Mouse (Mus musculus): ENCODE data around the gene Rnf224. TPM values are rescaled to one million over a fixed set of nuclear protein-coding genes. Genes with fewer than 3 reads are reported as not detected.

Rnf224 gene
- polyA plus RNA-seq, 1 experiment from 2014 or later, result not detected

DNA sequence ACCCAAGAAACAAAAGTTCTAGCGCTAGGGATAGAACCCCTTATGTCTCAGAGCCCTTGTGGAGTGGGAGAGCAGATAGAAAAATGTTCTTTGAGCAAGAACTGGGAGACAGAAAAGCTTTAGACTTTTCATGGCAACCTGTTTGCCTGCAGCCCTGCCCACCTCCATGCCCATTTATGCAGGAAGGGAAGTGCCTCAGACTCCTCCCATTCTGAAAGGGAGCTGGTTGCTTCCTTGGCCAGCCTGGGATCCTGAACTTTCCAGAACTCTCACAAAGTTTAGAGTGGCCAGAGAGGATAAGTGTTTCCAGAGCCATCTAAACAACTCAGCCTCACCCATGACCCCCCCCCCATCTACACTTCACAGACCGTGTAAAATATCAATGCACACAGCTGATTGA is 39.4 kb downstream of the Rnf224 start:
- no peak for ATAC-seq (ENCODE audit: low FRiP score)
- Histone ChIP-seq H3K36me3 (peaks cover 35% of the 10 kb centered on the region), H3K9ac (no peak overlapping the region), H3K4me1 (peaks cover 24% of the 10 kb centered on the region), H3K9me3 (replicated peaks) (no peaks in the 10 kb centered on the region), H3K27me3 (peaks cover 42% of the 10 kb centered on the region), H3K4me2 (replicated peaks) (no peak overlapping the region), H3K27ac (no peak overlapping the region), H3K4me3 (no peak overlapping the region)
- WGBS, result 37% methylated on average over 2 of the region's 2 CpGs

DNA sequence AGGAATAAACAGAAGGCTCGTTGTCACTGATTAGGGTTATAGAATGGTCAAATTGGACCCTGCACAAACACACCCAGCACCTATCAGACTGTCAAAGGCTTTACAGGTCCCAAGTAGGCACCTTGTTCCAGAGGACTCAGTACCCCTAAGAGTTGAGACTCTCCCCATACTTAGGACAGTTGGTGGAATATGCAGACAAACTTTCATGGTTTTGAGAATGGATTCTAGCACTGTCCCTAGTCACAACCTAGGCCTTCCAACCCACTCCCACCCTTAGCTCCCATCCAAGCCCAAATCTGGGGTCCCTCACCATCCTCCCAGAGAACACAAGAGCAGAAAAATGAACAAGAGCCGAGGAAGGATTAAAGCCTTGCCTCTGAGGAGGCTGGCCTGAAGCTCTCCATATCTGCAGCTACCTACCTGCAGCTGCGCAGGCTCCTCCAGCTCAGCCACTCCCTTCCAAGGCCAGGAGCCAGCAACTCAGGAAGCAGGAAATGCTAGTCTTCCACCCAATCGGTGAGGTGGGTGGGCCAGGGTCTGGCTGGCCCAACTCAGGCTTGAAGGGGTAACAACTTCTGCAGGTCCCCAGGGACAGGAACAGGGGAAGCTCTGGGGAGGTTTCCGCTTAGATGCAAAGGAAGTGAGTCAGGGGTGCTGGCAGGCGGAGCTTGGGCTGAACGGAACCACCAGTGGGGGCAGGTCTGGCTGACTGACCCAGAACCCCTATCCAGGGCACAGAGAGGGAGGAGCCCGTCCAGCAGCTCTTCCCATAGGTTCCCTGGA is 40.2 kb downstream of the Rnf224 start, which contains the start of gene Tor4a:
Tor4a (minus strand) TSS at position 715 of the 783 bp plus-strand sequence.
- H3K4me1 ChIP-seq, result peaks cover 24% of the 10 kb centered on the region
- no peak within 1 kb of the TSS for H3K4me3 ChIP-seq
- peaks cover 42% of the 10 kb centered on the region for H3K27me3 ChIP-seq
- no peaks in the 10 kb centered on the region for H3K9me3 ChIP-seq (replicated peaks)
- 10% methylated on average over 8 of the region's 8 CpGs for WGBS
- no peak for ATAC-seq (ENCODE audit: low FRiP score)
- H3K9ac ChIP-seq, result no peak within 1 kb of the TSS
- H3K27ac ChIP-seq, result no peak within 1 kb of the TSS
- peaks cover 28% of the 10 kb centered on the region for H3K36me3 ChIP-seq
- peak within 1 kb of the TSS; percentile 35 for H3K4me2 ChIP-seq (replicated peaks)

DNA sequence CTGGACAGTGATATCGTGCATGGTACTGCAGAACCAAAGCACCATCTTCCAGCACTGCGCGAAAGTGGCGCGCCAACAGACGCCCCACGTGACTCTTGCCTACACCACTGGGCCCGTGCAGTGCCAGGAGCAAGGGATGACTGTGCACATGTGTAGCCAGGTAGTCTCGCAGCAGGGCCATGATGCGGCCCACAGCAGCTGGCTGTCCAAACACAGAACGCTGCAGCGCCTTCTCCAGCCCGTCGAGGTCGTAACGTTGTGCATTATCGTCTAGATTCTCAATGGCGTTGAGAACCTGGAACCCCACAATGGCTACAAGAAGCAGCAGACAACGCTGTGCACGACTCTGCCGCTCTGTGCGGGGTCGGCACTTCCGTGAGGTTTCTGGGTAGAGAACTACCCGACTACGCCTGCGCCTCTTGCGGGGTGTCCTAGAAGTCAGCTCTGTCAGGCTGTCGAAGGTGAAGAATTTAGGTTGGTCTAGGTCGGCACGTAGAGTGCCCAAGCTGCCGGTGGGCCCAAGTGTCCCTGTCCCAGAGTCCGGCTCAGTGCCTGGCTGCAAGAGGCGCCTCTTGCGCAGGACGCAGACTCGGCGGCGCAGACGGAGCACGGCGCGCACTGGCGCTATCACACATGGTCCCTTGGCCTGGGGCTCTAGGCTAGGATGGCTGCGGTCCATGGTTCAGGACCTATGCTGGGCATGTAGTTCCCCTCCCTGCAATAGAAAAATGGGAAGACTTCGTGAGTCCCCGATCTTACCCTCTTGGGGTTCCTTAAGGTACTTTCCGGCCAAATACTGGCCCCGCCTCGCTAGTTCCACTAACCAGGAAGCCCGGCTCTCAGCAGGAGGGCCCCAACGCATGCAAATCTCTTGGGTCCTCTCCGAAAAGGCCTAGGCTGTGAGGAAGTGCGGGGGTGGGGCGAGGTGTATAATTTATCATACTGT is 41.1 kb downstream of the Rnf224 start:
- H3K27me3 ChIP-seq, result peaks cover 42% of the 10 kb centered on the region
- peak overlapping the region; percentile 35 for H3K4me2 ChIP-seq (replicated peaks)
- no peak for ATAC-seq (ENCODE audit: low FRiP score)
- H3K9ac ChIP-seq, result no peak overlapping the region
- no peak overlapping the region for H3K27ac ChIP-seq
- WGBS, result 19% methylated on average over 55 of the region's 55 CpGs
- H3K4me3 ChIP-seq, result no peak overlapping the region
- H3K4me1 ChIP-seq, result peaks cover 24% of the 10 kb centered on the region
- no peaks in the 10 kb centered on the region for H3K9me3 ChIP-seq (replicated peaks)
- peaks cover 19% of the 10 kb centered on the region for H3K36me3 ChIP-seq

DNA sequence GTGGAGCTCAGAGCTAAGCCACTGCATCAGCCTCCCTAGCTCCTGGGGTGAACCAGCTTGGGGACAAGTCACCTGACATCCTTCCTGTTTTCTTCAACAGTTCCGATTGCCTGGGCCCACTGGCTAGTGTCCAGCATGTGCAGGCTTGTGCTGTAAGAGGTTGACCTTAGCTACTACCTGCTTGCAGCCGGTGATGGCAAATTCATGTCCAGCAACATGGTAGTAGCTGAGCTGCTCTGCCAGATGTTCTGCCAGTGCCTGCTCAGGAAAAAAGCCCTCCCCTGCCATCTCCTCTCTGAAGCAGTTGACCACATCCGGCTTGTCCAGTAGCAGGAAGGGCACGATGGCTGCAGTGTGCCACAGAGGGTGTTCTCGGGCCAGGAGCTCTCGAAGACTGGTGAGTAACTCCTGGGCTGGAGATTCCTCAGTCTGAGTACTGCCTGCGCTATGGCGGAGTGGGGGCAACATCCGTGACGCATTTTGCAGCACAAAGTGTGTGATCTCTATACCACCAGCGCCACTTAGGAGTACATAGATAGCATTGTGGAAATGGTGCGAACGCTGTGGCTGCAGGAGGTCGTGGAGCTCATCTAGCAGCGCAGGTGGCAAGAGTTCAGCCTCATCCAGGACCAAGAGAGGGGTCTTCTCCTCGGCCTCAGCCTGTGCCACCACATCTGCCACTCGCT is 42.0 kb downstream of the Rnf224 start:
- H3K27ac ChIP-seq, result no peak overlapping the region
- no peaks in the 10 kb centered on the region for H3K9me3 ChIP-seq (replicated peaks)
- peaks cover 42% of the 10 kb centered on the region for H3K27me3 ChIP-seq
- H3K36me3 ChIP-seq, result peaks cover 11% of the 10 kb centered on the region
- H3K4me3 ChIP-seq, result no peak overlapping the region
- WGBS, result 81% methylated on average over 17 of the region's 17 CpGs
- no peak overlapping the region for H3K9ac ChIP-seq
- H3K4me2 ChIP-seq (replicated peaks), result 0 out of 2 replicates have a peak overlapping the region, but pooled peaks have one; percentile 35
- no peak for ATAC-seq (ENCODE audit: low FRiP score)
- H3K4me1 ChIP-seq, result peaks cover 24% of the 10 kb centered on the region

DNA sequence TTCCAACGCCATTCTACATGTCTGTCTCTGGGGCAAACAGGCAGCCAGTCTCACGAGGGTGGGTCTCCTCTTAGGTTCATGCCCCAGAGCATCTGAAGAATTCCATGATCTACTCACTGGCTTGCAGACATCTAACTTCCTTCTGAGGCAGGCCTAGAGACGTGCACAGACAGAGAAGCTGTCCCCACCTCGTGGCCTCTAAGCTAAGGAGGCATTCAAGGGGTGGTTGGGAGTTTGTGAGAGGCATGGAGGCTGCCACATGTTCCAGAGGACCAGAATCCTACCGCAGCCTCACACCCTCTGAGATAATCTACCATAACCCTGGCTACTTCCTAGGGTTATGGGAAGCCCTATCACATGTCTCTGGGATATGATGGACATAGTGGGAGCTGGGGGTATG is 42.6 kb downstream of the Rnf224 start:
- no peak overlapping the region for H3K4me3 ChIP-seq
- peaks cover 42% of the 10 kb centered on the region for H3K27me3 ChIP-seq
- no peak overlapping the region for H3K27ac ChIP-seq
- ATAC-seq (ENCODE audit: low FRiP score), result peak; percentile 9; the same call in 1 of the 2 replicates
- peaks cover 24% of the 10 kb centered on the region for H3K4me1 ChIP-seq
- H3K9me3 ChIP-seq (replicated peaks), result no peaks in the 10 kb centered on the region
- H3K4me2 ChIP-seq (replicated peaks), result no peak overlapping the region
- H3K9ac ChIP-seq, result peak overlapping the region; percentile 13; the same call in 1 of the 2 replicates
- H3K36me3 ChIP-seq, result 0 out of 2 replicates have a peak, but pooled peaks cover 5% of the 10 kb centered on the region
- 77% methylated on average over 5 of the region's 5 CpGs for WGBS

DNA sequence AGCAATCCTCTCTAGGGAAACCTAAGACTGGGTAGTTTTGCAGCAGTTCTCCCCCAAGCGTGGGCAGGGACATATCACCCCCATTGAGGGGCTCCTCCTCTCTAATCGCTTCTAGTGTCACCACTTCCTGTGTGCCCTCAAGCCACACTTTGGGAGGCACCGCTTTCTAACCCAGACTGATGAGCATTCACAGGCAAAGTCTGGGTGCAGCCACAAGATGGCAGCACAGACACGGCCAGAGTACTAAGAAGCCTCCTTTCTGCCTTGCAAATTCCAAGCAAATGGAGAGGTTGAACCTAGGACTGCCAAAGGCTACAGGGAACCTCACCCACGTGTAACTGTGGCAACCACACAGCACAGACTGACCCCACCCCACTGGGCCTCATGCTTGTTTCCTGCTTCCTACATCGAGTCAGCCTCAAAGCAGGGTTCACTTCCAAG is 43.2 kb downstream of the Rnf224 start:
- Histone ChIP-seq H3K9ac (peak overlapping the region; percentile 13; the same call in 1 of the 2 replicates), H3K4me1 (peaks cover 24% of the 10 kb centered on the region), H3K4me3 (no peak overlapping the region), H3K9me3 (replicated peaks) (no peaks in the 10 kb centered on the region), H3K27me3 (peaks cover 42% of the 10 kb centered on the region), H3K36me3 (0 out of 2 replicates have a peak, but pooled peaks cover 1% of the 10 kb centered on the region), H3K27ac (no peak overlapping the region), H3K4me2 (replicated peaks) (no peak overlapping the region)
- 3% methylated on average over 6 of the region's 6 CpGs for WGBS
- ATAC-seq (ENCODE audit: low FRiP score), result peak; percentile 69

DNA sequence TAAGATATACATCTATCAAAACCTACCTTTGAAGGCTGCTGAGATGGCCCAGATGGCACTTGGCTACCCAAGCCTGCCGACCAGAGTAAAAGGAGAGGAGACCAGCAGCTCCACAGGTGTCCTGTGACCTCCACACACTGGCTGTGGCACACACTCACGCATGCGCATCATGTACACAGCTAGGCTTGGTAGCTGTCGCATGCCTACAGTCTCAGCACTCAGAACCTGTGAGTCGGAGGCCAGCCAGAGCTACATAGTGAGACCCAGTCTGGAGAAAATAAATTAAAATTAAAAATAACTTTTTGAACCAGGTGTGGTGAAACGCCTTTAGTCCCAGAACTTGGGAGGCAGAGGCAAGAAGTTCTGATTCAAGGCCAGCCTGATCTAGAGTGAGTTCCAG is 48.7 kb downstream of the Rnf224 start:
- Histone ChIP-seq H3K9me3 (replicated peaks) (no peaks in the 10 kb centered on the region), H3K9ac (no peak overlapping the region), H3K36me3 (no peaks in the 10 kb centered on the region), H3K4me1 (peaks cover 32% of the 10 kb centered on the region), H3K27ac (no peak overlapping the region), H3K4me3 (no peak overlapping the region), H3K27me3 (no peaks in the 10 kb centered on the region), H3K4me2 (replicated peaks) (no peak overlapping the region)
- 79% methylated on average over 6 of the region's 6 CpGs for WGBS
- no peak for ATAC-seq (ENCODE audit: low FRiP score)

DNA sequence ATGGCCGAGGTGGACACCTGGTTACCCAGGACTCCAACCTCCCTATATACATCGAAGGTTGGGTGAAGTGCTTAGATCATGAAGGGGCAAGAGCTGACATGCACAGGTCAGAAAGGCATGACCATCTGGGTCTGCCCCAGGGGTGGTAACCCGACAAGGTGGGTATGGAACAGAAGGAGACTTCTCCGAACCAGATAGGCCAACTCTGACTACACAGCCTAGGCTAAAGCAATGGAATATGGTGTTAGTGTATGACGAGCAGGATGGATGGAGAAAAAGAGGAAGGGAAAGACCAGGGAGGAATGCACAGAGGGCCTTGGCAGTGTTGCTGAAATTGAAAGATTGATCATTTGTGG is 50.0 kb downstream of the Rnf224 start:
- WGBS, result 35% methylated on average over 5 of the region's 5 CpGs
- Histone ChIP-seq H3K4me2 (replicated peaks) (peak overlapping the region; percentile 68), H3K27ac (peak overlapping the region; percentile 96), H3K9ac (peak overlapping the region; percentile 67; the same call in 1 of the 2 replicates), H3K4me3 (peak overlapping the region; percentile 45), H3K36me3 (no peaks in the 10 kb centered on the region), H3K27me3 (no peaks in the 10 kb centered on the region), H3K4me1 (peaks cover 39% of the 10 kb centered on the region), H3K9me3 (replicated peaks) (no peaks in the 10 kb centered on the region)
- no peak; the same call in 1 of the 2 replicates for ATAC-seq (ENCODE audit: low FRiP score)

DNA sequence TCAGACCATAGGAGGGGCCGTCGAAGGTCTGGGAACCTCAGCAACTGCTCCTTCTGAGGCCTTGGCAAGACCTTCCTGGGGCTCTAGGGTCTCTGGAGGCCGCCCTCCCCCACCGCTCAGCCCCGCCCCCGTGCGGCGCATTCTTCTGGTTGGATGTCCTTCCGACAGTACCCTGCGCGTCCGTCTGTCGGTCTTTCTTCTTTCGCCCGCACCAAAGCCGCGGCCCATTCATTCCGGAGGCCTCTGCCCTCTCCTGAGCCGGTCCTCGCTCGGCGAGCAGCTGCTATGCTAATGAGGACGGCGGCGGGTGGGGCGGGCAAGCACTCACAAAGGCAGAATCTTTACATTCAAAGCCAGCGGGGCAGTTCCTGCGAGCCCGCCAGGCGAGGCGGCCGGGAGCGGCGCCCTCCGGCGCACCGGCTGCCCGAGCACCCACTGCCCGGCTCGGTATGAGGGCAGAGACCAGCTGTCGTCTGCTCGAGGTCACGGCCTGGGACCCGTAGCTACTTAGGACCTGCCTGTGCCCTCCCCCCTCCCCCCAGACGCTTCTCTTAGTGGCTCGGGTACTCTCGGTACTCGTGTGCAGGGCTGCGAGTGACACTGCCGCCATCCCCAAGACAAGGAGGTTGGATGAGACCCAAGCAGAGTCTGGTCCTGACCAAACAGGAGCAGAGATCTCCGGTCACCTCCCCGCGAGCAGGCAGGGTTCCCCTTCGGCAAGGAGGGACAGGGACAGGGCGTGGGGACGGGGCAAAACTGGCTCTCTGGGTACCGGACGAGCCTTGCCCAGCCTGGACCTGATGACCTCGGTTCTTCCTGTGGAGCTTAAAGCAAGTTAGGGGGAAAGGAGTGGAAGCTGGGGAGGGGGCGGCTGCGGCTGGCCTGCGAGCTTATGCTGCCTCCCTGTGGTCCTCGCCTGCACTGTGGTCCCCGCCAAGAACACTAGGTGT is 50.7 kb downstream of the Rnf224 start:
- Histone ChIP-seq H3K27me3 (no peaks in the 10 kb centered on the region), H3K9me3 (replicated peaks) (no peaks in the 10 kb centered on the region), H3K36me3 (no peaks in the 10 kb centered on the region), H3K4me1 (peaks cover 39% of the 10 kb centered on the region), H3K27ac (peak overlapping the region; percentile 96), H3K4me2 (replicated peaks) (peak overlapping the region; percentile 68), H3K9ac (peak overlapping the region; percentile 67), H3K4me3 (peak overlapping the region; percentile 45)
- ATAC-seq (ENCODE audit: low FRiP score), result peak; percentile 82
- WGBS, result under 1% methylated on average over 64 of the region's 64 CpGs

DNA sequence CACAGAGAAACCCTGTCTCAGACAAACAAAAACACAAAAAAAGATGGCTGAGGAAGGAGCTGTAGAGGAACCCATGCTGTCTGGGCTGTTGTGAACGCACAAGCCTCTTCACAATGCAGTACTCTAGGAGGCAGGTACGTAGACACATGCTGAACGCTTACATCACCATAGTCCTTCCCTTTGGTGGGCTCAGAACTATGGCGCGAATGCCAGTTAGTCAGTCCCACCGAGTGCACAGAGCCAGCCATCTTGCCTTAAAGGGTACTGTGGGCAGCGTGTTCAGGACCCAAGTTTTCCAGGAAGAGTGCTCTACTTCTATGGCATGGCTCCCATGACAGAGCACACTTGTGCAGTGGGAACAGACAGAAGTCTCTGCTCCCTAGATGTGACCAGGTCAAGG is 52.1 kb downstream of the Rnf224 start:
- H3K36me3 ChIP-seq, result no peaks in the 10 kb centered on the region
- no peak for ATAC-seq (ENCODE audit: low FRiP score)
- H3K4me1 ChIP-seq, result peaks cover 47% of the 10 kb centered on the region
- H3K9ac ChIP-seq, result no peak overlapping the region
- peak overlapping the region; percentile 73; the same call in 1 of the 2 replicates for H3K4me2 ChIP-seq (replicated peaks)
- H3K9me3 ChIP-seq (replicated peaks), result no peaks in the 10 kb centered on the region
- H3K4me3 ChIP-seq, result no peak overlapping the region; the same call in 1 of the 2 replicates
- no peaks in the 10 kb centered on the region for H3K27me3 ChIP-seq
- peak overlapping the region; percentile 96 for H3K27ac ChIP-seq
- WGBS, result 88% methylated on average over 7 of the region's 7 CpGs

Measured in hindbrain, embryonic 12.5 days (tissue).